Mouse (Mus musculus): ENCODE data around the gene Wfdc17. TPM values are rescaled to one million over a fixed set of nuclear protein-coding genes. Genes with fewer than 3 reads are reported as not detected.

Gene Wfdc17
- polyA plus RNA-seq (2017; shearing (Covaris generic)): 1 to 10 TPM in 1 of 2 experiments, under 1 TPM in 1; 0.31 to 3.2 TPM

DNA sequence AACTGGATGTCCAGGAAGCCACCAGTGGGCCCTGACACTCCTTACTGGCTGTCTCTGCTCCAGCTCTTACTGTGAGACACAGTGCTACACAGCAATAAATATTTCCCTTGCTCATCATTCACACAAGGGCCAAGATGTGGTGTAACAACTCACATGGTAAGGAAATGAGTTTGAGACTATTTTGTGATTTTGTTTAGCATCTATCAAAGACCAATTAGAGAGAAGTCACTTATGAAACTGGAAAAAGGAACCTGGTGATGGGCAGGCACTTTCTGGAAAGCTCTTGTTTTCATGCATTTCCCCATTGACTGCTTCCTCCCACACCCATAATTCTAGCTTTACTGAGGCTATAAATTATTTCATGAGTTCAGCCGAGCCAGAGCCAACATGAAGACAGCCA is at the start of gene Wfdc17:
TSS of gene Wfdc17 (plus strand) at position 287 of the 400 bp plus-strand sequence.

DNA sequence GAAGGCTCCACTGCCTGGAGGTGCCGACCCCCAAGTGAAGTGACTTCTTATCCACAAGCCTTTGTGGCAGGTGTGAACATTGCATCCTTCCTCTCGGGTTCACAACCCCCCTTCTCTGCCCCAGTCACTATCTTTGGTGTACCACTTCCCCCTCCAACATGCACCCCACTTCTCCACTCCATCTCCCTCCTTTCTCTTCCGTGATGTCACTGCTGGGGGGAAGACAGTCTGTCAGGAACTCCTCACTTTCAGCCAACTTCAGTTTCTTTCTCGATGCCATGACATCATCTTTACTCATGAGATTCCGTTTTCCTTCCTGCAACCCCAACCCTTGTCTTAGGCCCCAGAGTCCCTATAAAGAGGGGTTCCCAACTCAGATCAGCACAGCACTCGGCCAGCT is 41.6 kb upstream of the Wfdc17 start, which contains the start of gene Ccl4:
TSS of gene Ccl4 (plus strand) at position 381 of the 400 bp plus-strand sequence.

GRCm38 (mm10) chr11:83708715-83709114 is 4.9 kb downstream of the Wfdc17 start, which contains the start of gene Wfdc18:
Gene Wfdc18 (plus strand): TSS chr11:83709015.

GRCm38 (mm10) chr11:83746681-83747080 is 42.9 kb downstream of the Wfdc17 start, which contains the start of gene Wfdc21:
Gene Wfdc21 (plus strand): TSS chr11:83746940.

DNA sequence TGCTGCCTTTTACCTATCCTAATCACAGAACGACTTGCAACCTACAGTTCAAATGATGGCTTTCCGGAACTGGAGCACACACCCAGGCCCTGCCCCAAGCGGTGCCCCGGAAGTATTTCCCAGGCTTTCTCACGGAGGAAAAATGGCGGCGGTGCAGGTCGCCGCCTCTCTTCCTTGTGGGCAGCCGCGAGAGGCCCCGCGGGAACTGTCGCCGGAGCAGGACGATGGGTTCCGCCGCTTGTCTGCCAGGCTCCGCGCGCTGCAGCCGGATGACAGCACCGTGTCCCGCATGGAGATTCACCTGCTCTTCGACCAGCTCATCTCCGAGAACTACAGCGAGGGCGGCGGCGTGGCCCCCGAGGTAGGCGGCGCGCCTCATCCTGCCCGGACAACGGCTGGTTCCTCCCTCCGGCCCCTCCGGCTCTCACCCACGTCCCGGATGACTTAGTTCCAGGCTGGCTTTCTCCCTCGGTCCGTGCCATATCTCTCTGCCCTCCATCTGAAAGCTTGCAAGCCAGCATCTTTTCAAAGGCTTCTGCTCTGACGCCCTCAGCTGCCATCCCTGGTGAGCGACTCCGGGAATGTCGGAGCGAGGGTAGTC is 49.9 kb downstream of the Wfdc17 start, which contains the start of gene Heatr6:
TSS of gene Heatr6 (plus strand) at position 116 of the 601 bp plus-strand sequence.

Other genes with a start within 250 kb of the Wfdc17 start
- under 1 TPM in 1 of 2 experiments, not detected in 1; 0.61 TPM for gene Mmp28, start 240.9 kb upstream of the Wfdc17 start, polyA plus RNA-seq (2017; shearing (Covaris generic))
- gene Taf15, start 230.9 kb upstream of the Wfdc17 start, polyA plus RNA-seq (2017; shearing (Covaris generic)): 10 to 100 TPM; 14.8 to 14.9 TPM
- under 1 TPM; 0.30 to 0.59 TPM for gene Heatr9, start 181.8 kb upstream of the Wfdc17 start, polyA plus RNA-seq (2017; shearing (Covaris generic))
- 100 to 1,000 TPM in 1 of 2 experiments, 10 to 100 TPM in 1; 84.4 to 119 TPM for gene Ccl5, start 173.5 kb upstream of the Wfdc17 start, polyA plus RNA-seq (2017; shearing (Covaris generic))
- gene Ccl9, start 125.4 kb upstream of the Wfdc17 start, polyA plus RNA-seq (2017; shearing (Covaris generic)): not detected
- gene Ccl6, start 110.9 kb upstream of the Wfdc17 start, polyA plus RNA-seq (2017; shearing (Covaris generic)): under 1 TPM in 1 of 2 experiments, not detected in 1; 0.83 TPM
- gene Rpl9-ps1, start 58.4 kb upstream of the Wfdc17 start, polyA plus RNA-seq (2017; shearing (Covaris generic)): under 1 TPM in 1 of 2 experiments, not detected in 1; 0.52 TPM
- under 1 TPM in 1 of 2 experiments, not detected in 1; 0.49 TPM for gene Ccl3, start 54.6 kb upstream of the Wfdc17 start, polyA plus RNA-seq (2017; shearing (Covaris generic))
- gene Ccl4, start 41.4 kb upstream of the Wfdc17 start, polyA plus RNA-seq (2017; shearing (Covaris generic)): 1 to 10 TPM in 1 of 2 experiments, not detected in 1; 6.8 TPM
- 1 to 10 TPM in 1 of 2 experiments, not detected in 1; 1.1 TPM for gene Wfdc18, start 5.0 kb downstream of the Wfdc17 start, polyA plus RNA-seq (2017; shearing (Covaris generic))
- not detected for gene Wfdc21, start 42.9 kb downstream of the Wfdc17 start, polyA plus RNA-seq (2017; shearing (Covaris generic))
- 10 to 100 TPM; 31.8 to 34.3 TPM for gene Heatr6, start 49.7 kb downstream of the Wfdc17 start, polyA plus RNA-seq (2017; shearing (Covaris generic))
- gene Hnf1b, start 146.1 kb downstream of the Wfdc17 start, polyA plus RNA-seq (2017; shearing (Covaris generic)): under 1 TPM; 0.23 to 0.35 TPM
- gene Ddx52, start 238.1 kb downstream of the Wfdc17 start, polyA plus RNA-seq (2017; shearing (Covaris generic)): 10 to 100 TPM; 54.8 to 79.1 TPM

Data from inflammation-experienced regulatory T-cells (primary cell).